Mouse (Mus musculus): Measurements from ENCODE around the gene Slc16a11.

The Slc16a11 gene

DNA sequence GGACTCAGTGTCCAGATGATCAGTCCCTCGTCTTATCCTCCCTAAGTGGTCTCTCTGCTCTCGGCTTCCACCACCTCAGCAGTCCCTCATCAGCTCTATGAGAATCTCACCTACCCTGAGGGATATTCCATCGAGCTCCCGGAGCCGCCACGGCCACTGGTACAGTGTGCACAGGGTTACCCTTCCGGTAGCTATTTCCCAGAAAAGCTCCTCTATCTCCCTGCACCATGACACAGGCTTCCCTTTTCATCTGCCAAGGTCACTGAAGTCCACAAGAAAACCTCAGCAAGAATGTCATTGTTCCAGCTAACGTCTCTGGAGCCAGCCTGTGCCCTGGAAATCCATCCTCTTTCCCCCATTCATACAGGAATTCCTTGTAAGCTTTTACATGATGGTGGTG lies 39.3 kb downstream of the Slc16a11 start:
- DNase-seq (ENCODE audit: extremely low spot score) = no peak

GRCm38 (mm10) chr11:70254337-70254736 lies 41.8 kb downstream of the Slc16a11 start:
- no peak for DNase-seq (ENCODE audit: extremely low spot score)

DNA sequence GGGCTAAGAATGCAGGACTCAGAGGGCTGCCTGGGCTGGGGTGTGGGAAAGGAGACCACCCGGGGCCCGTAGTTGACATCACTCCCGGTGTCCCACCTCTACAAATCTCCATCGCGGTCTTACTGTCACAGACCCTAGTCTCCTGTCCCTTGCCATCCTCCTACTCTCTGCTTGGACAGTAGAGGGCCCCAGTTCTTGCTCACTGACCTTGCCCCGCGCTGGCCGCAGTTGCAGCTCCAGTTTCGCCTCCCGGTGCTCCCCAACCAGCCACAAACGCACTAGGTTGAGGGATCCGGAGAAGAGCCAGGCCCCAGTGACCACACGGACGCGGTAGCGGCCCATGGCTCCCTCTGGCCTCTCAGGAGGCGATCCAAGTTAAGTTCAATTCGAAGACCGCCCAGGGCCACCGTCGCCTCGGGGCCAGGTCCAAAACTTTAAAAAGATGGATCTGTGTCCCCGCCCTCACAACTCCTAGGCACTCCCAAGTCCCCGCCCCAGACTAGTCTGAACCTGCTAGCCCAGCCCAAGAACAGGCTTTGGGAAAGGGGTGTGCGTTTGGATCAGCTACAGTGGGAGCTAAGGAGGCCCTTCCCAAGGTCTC lies 42.5 kb downstream of the Slc16a11 start, which contains the start of gene Alox12:
Alox12 (minus strand) TSS at position 423 of the 601 bp plus-strand sequence.
- peak; percentile 68 for DNase-seq (ENCODE audit: extremely low spot score)

GRCm38 (mm10) chr11:70259035-70259434 lies 46.5 kb downstream of the Slc16a11 start:
- DNase-seq (ENCODE audit: extremely low spot score) = no peak

DNA sequence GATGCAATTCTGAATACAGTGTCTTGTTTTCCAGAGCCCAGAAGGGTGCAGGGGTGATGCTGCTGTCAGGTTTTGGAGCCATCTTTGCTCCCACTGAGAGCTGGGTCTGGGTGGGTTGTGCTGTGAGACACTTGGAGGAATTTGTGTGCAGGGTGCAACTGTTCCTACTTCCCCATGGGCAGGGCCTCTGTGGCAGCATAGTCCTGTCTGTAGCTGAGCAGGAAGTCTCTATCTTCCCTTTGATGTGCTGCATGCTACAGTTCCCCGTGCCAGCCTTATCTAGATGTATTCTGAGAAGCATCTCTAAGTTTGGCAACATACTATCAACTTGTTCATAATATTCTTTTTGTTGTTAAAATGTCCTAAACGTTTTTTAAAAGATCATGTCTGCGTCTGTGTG lies 52.7 kb downstream of the Slc16a11 start:
- DNase-seq (ENCODE audit: extremely low spot score) = no peak

GRCm38 (mm10) chr11:70265819-70266218 lies 53.3 kb downstream of the Slc16a11 start:
- no peak for DNase-seq (ENCODE audit: extremely low spot score)
